Mouse (Mus musculus) stomach, postnatal 0 days (tissue): Measurements from ENCODE around the gene Akna.

Experiments
- CTCF ChIP-seq: IDR thresholded peaks from 2 replicates; pipeline ENCODE4 v1.5.1; 2016; ENCODE audit warnings: antibody characterized with exemption, low read depth, mild to moderate bottlenecking, moderate library complexity
- EP300 ChIP-seq: optimal IDR thresholded peaks from 2 replicates; pipeline ENCODE3; 2016; ENCODE audit warnings: antibody characterized with exemption

- TF ChIP-seq CTCF, result no peak
- no peak for TF ChIP-seq EP300
Measured at GRCm38 (mm10) chr4:63343608-63344007, 59.5 kb downstream of the Akna start.
